Mouse (Mus musculus) liver (tissue): ENCODE measurements at regions not wholly inside any gene's neighbourhood (a gene's known extent, or its start where the extent isn't known, plus 50 kb on each side); places are given as distances from the start of the nearest gene placed in this dataset.

Experiments used
- DNase-seq: peaks from one replicate; pipeline ENCODE4 v3.0.0-alpha.2; 2020; ENCODE audit warnings: mixed read lengths

DNA sequence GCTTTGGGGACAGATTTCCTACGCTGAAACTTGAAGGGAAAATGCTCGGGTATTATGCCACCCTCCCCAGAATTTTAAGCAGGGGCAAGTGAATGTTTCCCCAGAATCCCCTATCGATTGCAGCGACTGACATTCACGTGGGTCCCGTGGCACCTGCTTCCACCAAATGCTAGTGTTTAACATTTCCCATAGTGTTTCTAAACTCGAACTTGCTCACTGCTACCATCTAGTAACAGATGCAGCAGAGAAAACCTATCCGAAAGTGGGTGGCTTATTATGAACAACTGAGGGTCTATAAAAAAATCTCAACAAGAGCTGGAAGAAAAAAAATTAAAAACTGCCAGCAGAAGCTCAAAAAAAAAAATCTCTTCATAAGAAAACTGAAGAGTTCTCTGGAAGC lies 284.2 kb downstream of the Rnf144a start:
- DNase-seq, result no peak

DNA sequence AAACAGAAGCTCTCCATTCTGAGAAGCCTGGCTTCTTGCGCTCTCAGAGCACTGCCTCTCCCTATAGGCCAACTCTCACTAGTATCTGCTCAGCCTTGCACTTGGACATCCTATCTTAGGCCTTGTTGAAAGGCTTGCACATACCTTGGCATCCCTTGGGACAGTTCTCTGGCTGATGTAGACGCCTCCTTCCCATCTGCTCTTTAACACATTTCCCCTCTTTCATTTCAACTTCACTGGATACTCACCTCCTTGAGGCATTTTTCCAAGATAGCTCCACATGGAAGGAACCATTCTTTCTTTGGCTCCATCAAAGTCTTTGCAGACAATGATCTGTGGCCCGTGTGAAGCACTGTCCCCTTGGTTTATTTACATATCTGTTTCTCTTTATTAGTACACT lies 285.0 kb downstream of the Rnf144a start:
- no peak for DNase-seq

DNA sequence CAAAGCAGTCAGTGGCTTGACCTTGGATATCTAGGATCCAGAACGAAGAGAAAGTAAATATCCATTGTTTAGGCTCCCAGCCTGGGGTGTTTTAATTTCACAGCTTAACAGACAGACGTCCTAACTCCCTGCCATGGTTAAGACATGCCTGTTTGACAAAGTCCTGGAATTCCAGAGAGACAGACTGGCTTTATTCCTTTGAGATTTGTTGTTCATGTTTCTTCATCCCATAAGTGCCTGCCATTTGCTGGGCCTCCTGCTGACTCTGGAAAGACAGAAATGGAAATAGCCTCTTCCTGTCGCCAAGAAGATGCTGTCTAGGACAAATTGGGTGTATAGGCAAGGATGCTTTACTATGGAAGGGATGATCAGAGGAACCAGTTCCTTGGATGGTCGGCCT lies 285.5 kb downstream of the Rnf144a start:
- no peak for DNase-seq

DNA sequence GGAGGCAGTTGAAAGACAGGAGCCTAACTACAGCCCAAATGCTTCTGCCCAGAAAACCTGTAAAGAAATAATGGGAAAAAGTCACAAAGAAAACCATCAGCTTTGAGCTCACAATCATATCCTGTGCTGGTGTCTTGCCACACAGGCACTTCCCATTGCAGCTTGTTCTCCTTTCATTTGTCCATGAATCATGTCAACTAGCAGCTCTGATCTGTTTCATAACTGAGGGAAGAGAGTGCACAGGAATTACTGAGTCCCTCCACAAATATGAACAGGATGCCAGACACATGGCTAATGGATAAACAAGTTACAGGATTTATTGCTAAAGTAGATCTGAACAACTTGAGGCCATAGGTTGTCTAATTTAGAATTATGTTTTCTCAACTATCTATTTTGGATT lies 286.2 kb downstream of the Rnf144a start:
- no peak for DNase-seq

DNA sequence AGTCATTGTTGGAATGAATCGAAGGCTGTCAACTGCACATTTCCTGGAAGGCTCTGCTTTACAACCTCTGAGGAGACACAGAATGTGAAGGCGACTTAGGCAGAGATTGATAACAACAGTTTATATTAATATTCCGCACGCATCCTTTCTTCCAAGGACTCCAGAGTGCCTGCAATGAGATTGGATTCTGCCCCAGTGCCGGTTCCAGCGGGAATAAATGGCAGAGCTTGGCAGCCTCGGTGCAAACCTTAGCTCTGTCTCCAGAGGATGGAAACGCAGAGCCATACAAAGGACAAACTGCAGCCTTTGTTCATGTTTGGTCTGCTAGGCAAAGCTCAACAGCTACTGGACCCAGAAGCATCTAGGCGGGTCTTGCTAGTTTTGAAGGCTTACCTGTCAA lies 288.8 kb downstream of the Rnf144a start:
- no peak for DNase-seq

DNA sequence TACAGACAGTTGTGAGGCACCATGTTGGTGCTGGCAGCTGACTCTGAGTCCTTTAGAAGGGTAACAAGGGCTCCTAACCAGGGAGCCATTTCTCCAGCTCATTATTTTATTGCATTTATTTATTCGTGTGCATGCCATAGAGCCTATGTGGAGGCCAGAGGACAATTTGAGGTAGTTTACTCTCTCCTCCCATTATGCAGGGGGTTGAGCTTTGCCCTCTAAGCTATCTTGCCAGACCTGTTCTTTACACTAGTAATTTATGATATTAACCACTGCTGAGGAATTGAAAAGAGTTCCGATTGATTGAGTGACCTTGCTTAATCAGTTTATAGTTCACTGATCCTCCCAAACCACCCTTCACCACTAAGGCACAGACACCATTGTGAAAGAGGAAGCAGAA lies 290.8 kb downstream of the Rnf144a start:
- no peak for DNase-seq

DNA sequence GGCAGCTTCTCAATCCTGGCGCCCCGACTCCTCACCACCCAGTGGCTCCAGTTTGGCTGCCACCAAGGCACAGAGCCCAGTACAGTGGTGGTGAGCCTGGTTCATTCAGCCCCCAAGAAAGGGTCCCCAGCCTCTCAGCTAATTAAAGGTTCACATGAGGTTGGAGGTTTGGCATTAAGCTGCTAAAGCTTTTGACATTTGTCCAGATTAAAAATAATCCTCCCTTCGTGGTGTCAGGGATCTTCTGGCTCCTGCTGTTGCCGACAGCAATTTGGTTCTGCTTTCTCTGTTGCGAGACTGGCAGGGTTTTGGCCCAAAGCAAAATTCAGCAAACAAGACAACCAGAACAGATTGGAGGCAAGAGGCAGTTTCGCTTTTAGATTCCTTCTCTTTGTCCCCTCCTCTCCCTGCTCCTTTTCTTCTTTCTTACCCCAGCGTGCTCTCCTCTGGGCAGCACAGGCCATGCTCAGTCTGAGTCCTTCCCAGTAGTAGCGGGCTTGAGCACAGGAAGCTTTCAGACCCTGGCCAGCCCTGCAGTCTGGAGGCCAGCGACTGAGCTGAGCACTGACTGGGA lies 299.6 kb downstream of the Rnf144a start:
- DNase-seq, result no peak

DNA sequence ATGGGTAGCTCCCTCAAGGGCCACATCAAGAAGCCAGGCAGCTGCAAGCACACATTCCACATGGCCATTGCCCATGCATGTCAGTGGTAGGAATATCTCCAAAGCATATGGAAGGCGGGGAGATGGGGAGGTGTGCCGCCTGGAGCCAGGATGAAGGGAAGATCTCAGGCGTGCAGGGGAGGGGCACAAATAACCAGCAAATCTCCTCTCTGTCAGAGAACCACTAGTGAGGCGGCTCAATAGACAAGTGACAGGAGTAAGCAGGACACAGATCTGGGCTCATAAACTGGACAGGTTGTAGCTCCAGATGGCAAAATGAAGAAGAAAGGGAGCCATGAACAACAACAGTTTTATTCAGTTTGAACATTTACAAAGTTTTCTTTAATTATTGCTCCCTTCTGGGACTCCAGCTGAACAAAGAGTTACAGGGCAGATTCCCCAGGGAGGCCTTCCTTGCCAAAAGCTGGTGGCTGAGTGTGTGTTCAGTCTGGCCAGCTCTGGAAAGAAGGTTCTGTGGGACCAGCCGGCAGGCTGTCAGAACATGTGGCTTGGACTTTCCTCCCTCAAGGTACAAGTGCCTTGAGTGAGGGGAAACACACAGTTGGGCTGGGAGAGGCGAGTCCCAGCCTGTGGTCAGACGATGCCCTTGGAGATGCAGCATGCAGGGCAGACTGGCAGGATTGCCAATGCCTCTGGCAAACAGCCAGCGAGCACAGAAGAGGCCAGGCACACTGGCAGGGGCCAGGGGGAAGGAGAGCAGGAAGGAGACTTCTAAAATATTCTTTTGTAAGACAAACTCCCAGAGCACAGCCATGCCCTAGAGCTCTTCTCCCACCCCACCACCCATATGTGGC lies 302.7 kb downstream of the Rnf144a start:
- DNase-seq, result no peak

DNA sequence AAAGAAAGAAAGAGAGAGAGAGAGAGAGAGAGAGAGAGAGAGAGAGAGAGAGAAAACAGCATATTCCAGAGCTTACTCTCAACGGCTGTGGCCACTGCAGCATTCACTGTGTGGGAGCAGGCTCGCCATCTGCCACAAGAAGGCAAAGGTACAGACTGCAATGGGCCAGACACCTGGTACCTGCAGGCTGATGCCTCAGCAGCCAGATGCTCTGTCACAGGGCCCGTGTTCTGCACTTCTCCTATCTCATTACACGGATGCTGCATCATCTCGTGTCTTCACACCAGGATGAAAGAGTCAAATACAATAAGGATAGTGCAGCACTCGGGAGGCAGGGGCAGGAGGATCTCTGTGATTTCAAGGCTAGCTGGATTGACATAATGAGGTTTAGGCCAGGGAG lies 305.2 kb downstream of the Rnf144a start:
- DNase-seq, result no peak

DNA sequence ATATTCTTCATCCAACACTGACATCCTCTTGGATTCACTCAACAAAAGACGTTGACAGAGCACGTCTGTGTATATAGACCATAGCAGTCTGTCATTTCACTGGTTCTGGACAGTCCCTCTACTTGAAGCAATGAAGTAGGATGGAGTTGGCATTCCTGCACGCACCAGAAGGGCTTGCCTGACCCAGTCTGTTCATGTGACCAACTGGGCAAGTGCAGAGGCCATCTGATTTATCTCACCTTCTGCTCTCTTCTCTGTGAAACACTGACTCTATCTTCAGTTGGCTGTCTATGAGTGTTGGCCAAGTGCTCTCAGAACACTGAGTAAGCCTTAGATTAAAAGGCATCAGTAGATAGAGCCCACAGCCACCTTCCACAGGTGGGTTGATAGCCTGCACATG lies 310.7 kb downstream of the Rnf144a start:
- DNase-seq, result no peak

DNA sequence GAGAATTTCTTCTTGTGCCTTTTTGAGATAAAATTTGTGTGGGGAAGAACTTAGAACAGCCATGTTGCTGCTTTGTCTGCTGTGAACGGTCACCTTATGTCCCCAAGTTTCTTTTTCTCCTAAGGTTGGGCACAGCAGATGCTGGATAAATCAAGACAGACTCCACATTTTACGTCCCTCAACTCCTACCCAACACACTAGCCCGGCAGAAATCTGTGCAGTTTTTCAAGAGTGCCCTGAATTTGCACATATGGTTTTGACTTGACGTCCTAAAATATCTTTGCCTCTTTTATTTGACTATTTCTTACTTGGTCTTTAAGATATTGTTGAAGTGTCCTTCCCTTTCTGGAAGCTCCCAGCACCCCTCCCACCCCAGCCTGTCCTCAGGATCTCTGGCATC lies 312.7 kb downstream of the Rnf144a start:
- DNase-seq, result no peak

DNA sequence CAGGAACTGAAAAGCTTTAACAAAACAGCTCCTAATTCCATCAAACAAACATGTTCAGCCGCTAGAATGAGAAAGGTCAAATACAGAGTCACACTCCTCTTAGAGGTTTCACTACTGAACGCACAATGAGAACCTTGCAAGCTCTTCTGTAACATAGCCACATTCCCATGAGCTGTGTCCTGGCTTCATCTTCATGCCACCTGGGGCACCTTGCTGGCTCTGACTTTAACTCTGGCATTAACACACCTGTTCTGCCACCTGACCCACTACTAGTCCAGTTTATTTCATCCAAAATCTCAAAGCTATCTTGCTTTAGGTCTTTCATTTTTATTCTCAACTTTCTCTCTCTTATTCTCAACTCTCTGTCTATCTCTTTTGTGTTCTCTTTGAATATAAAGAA lies 314.9 kb downstream of the Rnf144a start:
- no peak for DNase-seq

DNA sequence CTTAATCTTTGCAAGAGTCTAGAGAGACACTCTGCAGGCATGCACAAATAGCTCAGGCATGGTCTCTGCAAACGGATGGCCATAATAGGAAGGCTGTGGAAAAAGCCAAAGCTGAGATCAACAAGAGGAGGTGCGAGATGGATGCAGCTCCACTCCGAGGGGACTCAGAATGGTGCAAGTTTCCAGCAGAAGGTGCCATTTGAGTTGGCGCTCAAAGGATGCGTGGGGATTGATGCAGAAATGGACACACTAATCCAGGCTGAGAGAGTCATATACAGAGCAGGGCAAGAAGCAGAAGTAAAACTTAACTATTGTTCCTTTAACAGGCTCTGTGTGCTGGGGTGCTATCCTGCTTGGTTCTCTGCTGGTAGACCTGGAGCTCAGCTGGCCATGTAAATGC lies 315.9 kb downstream of the Rnf144a start:
- no peak for DNase-seq

DNA sequence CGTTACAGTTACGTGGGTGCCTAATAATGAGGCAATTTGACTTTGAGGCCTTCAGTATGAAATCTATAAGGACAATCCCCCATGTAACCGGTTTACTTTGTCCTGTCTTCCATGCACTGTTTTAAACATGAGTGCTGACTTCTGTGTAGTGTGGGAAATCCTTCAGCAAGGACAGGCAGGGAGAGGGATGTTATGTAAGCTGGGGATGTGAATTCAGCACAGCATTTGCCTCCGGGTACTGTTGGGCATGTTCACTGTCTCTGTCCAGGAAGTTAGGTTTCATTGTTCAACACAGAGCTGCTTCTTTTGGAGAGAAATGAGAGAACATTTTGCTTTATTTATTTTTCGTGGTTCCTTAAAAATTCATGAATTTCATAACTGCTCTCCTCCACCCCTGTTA lies 322.7 kb downstream of the Rnf144a start:
- DNase-seq, result no peak

DNA sequence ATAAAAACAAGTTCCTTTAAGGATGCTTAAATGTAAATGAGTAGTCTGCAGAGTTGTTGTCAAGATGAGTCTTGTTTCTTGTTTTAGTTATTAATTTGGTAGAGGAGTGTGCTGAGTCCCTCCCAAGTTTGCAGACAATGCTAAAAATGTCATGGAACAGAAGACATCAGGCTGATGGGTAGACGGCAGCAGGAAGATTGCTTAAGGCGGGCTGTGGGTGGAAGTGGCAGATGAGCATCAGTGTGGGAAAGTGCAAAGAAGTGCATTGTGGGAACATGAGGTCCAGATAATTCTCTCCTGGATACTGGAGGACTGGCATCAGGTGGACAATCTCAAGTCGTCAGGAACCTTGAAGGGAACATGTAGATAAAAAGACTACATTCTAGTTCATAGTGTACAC lies 323.2 kb downstream of the Rnf144a start:
- no peak for DNase-seq

DNA sequence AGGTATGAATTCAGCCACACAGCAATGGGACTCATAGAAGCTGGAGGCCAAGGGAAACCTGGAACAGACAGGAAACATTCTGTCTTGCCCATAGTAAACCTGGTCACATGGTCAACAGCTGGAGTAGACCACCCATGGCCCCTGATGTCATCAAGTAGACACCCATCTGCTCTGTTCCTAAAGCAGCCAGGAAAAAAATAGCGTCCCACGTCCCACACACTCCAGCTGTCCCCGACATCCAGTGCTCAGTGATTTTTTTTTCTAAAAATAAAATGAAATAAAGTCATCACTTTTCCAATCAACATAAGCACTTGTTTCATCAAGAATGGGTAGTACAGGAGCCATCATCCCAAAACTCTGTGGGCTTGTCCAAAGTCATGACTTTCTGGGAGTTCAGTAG lies 326.7 kb downstream of the Rnf144a start:
- no peak for DNase-seq

DNA sequence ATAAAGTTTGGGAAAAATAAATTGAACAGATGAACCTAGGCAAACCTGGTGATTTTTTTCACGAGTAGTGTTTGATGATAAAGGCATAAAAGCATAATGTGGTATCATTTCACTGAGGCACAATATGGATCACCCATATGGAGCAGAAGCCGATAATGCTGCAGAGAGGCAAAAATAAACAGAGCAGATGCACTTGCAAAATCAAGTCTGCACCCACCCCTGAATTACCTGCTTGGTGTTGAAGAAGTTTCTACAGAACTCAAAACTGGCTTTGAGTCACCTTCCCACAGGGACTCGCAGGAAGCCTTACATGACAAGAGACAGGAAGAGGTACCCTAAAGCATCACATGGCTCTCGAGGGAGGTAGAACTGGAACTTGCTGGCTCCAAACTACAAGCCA lies 328.1 kb downstream of the Rnf144a start:
- DNase-seq, result no peak

DNA sequence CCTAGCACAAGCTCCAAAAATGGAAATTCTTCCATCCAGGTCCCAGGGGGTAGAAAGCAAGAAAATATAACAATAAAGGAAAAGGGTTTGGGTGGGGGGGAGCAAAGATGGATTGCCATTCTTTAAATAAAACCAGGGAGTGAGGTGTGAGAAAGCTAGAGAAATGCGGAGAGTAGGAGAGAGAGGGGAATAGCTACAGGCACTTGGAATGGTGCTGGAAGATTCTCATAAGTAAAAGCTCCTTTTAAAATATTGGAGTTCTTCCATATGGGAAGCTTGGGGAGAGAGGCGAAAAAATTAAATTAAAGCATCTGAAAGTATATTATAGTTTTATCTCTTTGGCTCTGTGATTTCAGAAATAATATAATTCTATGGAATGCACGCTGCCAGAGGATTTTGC lies 328.6 kb downstream of the Rnf144a start:
- DNase-seq, result no peak

DNA sequence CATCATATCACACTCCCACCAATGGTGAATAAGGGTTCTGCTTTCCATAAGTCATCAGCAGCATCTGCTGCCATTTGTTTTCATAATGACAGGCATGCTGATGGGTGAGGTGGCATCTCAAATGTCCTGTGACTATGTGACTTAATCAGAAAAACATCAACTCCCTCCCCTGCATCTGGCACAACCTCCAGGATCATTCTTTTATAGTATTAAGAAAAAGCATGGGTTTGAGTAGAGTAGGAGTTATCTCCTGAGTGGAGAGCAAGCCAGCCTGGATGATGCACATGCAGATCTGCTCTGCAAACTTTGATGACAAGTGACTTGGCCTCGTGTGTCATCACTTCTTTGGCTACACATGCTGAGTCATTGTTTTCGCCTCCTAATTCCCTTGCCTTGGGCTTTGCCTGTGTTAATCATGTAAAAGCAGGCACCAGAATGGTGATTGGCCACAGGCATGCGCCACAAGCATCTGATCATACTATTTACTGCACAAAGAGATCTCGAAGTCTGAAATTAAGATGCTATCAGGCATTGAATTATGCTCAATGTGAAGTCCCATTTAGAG lies 335.9 kb downstream of the Rnf144a start:
- DNase-seq, result no peak

DNA sequence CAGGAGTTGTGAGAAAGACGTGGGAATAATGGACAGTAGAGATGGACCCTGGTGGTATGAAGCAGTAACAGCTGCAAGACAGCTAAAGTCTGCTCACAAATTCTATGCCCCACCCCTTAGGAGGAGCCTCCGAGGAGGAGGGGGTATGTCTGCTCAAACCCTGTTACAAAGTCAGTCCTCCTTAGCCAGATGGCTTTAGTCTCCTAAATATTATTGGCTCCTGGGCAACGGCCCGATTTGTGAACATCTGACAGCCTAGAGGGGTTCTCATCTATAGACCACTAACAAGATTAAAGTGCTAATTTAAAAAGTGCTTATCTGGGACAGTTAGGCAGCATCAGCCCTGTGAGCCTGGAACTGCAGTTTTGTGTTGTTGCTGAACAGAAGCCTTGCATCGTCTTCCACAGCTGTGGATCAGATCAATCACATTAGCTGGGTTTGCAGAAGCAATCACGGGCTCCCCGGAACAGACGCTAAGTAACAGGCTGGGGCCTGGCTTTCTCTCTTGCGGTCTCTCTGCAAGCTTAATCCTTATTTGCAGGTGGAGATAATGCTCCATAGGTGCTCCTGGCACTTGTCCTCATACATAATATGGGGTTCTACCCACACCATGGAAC lies 339.3 kb downstream of the Rnf144a start:
- DNase-seq, result no peak

DNA sequence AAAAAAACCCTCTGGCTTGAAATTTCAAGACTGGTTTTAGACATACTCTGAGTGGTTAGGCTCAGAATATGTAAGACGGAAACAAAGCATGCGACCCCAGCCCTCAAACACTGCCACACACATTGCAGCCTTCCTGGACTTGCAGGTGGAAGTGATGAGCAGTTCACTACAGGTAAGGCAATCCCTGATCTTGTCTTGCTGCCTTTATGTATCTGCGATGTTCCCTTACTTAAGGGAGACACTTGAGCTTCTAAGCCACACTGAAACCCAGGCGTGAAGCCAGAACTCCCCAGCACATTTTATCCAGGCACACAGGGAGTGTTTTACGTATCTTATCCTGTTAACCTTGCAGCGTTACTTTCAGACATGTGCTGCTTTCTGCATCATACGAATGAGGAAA lies 342.9 kb downstream of the Rnf144a start:
- DNase-seq, result no peak

DNA sequence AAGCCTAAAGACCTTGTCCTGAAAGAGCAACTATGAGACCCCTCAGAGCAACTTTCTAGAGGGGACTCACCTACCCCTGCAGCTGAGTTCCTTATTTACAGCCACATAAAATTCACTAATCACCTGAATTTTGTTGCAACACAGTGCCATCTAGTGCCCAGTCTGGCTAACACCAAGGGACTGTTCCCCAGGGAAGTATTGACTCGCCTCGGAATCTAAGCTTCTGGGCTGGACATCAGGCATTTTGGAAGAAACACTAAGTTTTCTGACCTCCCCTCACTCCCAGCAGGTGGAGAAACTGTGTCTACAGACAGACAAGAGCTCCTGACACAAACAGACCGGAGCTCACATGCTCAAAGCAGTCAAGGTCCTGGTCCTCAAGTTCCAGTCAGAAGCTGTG lies 343.4 kb downstream of the Rnf144a start:
- peak; percentile 16 for DNase-seq

DNA sequence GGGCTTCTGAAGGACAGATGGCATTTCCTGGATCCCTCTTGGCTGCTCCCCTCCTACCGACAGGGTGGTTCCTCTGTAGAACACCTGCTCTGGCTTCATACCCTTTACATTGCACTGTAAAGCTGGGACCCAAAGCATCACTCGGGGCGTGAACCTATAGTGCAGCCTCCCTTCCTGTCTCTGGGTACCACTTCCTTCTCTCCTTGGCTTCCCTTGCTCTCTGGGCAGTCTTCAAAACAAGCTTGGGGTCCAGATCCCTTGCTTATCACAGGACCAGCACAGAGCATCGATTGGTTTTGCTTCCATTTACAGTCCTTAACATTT lies 346.4 kb downstream of the Rnf144a start:
- DNase-seq, result no peak
